Mouse (Mus musculus): ENCODE measurements at regions not wholly inside any gene's neighbourhood (a gene's known extent, or its start where the extent isn't known, plus 50 kb on each side); places are given as distances from the start of the nearest gene placed in this dataset.

DNA sequence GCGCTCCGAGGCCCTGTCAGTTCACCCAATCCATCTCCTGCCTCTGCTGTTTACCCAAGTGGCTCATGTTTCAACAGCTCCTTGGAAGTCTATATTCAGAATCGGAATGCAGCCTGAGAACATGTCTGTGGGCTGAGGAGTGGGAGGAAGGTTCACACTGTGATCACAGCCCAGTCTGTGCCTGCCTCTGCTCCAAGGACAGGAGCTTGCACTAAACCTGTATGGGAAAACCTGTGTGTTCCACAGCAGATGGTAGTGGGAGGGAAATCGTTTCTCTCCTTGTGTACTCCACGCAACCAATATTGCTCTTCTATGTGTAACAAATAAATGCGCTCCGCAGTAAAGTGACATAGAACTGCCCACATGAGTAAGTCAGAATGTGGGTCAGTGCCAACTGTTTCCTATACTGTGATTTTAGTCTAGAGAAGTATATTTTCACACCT is 514.0 kb upstream of the Epha7 start:
- DNase-seq: peak; percentile 1

GRCm38 (mm10) chr4:28300018-28300440 is 512.9 kb upstream of the Epha7 start:
- DNase-seq: no peak

DNA sequence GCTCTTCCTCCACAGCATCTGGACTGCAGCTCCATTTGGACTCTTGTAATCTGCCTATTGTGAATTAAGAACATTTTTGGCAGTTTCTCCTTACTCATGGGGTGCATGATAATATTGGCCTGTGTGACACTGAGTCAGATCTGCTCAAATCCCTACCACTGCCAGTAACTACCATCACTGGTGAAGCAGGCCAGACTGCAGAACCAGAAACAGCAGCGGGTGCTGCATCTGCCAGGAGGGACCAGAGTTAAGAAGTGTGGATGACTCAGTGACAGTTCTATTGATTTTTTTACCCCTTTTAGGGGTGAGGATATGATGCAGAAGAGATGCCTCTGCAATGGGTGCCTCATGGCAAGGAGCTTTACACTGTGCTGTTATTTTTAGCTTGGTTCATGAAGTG is 511.2 kb upstream of the Epha7 start:
- DNase-seq: peak; percentile 7

GRCm38 (mm10) chr4:28331036-28331435 is 481.9 kb upstream of the Epha7 start:
- no peak for DNase-seq

DNA sequence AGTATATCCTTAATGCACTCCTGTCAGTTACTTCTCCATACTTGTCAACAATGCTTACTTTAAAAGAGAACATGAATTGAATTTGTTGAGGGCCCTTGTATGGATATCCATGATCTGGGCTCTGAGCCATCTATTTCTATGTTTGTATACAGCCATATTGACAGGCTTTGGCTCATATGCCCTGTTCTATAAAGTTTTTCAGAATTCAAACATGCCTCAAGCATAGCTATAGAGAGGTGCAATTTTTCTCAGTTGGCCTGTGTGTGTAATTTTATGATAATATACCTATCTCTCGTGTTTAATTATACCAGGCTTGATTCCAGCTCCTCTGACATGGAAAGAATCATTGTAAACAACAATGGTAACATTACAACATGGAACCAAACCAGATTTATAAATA is 448.4 kb upstream of the Epha7 start:
- no peak for DNase-seq

- no peak for DNase-seq
These were observed 435.8 kb upstream of the Epha7 start for GRCm38 (mm10) chr4:28377087-28377486.

- DNase-seq: no peak
These were observed 434.3 kb upstream of the Epha7 start for GRCm38 (mm10) chr4:28378661-28379060.

DNA sequence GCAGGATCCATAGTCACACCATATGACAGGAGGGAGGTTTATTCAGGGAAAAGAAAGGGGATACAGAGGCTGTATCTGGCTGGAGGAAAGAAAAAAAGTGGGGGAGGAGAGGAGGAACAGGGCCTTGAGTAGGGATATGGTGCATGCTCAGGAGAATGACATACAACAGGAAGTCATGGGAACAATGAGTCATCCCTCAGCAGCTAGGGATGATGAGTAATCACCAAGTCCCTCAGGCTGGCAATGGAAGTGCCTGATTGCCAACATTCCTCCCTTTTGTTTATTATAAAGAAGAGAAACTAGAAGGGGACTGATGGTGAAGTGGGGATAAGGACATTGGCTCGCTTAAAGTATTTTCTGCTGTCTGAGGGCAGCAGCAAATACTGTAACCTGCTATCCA is 388.6 kb upstream of the Epha7 start:
- no peak for DNase-seq

- DNase-seq: no peak
These were observed 372.8 kb upstream of the Epha7 start for GRCm38 (mm10) chr4:28440161-28440560.

DNA sequence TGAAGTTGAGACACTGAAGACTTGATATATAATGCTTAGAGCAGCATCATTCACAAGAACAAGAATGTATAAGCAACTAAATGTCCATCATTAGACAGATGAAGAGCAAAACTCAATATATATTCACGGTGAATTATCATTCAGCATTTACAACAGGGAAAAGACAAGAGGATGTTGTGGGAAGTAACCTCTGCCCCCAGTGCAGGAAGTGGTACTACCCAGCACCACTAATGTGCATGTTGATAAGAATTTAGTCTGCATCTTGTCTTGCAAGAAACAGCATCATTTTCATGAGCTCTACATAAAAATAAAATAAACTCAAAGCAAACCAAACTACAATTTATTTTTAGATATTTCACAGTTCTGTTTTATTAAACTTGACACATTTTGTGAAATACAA is 359.8 kb upstream of the Epha7 start:
- DNase-seq: no peak

GRCm38 (mm10) chr4:28456312-28456711 is 356.6 kb upstream of the Epha7 start:
- DNase-seq: no peak

All from lung, postnatal 10 days (tissue).